Mouse (Mus musculus) kidney, postnatal 0 days (tissue): ENCODE results near the gene Slc8a1. TPM values are rescaled to one million over a fixed set of nuclear protein-coding genes. Genes with fewer than 3 reads are reported as not detected.

ENCODE experiments used
- ATAC-seq: fragments of 200-750 bp; cut with Nextera tagmentation; replicated peaks from 2 replicates; pipeline ENCODE4 v1.8.0; 2017; ENCODE audit warnings: low read depth, moderate number of reproducible peaks, moderate TSS enrichment, moderate library complexity; ENCODE audit not compliant: low FRiP score
- DNase-seq: peaks from one replicate; pipeline ENCODE4 v3.0.0-alpha.2; 2016; ENCODE audit warnings: low spot score
- H3K27ac ChIP-seq: fragments of 300-500 bp; sonication (generic); 2 replicates; pipeline ENCODE4 v1.5.1; 2014; ENCODE audit warnings: mild to moderate bottlenecking
- H3K27me3 ChIP-seq: fragments of 300-500 bp; sonication (generic); 2 replicates; pipeline ENCODE4 v1.6.1; 2014; ENCODE audit warnings: low read length, mixed read lengths; ENCODE audit not compliant: insufficient read depth
- H3K36me3 ChIP-seq: fragments of 300-500 bp; sonication (generic); 2 replicates; pipeline ENCODE4 v1.6.1; 2014; ENCODE audit warnings: low read length, mixed read lengths; ENCODE audit not compliant: insufficient read depth
- H3K4me1 ChIP-seq: fragments of 300-500 bp; sonication (generic); replicated peaks from 2 replicates; pipeline ENCODE4 v1.6.1; 2014; ENCODE audit warnings: antibody characterized with exemption, low read length, mixed read lengths; ENCODE audit not compliant: insufficient read depth
- H3K4me2 ChIP-seq: fragments of 300-500 bp; sonication (generic); 2 replicates; pipeline ENCODE4 v1.6.1; 2014; ENCODE audit warnings: mild to moderate bottlenecking, low read length, moderate library complexity, mixed read lengths
- H3K4me3 ChIP-seq: fragments of 300-500 bp; sonication (generic); replicated peaks from 2 replicates; pipeline ENCODE4 v1.5.1; 2014; ENCODE audit warnings: low read depth, low read length
- H3K9ac ChIP-seq: fragments of 300-500 bp; sonication (generic); 2 replicates; pipeline ENCODE4 v1.6.1; 2014; ENCODE audit warnings: low read depth, low read length
- H3K9me3 ChIP-seq: fragments of 300-500 bp; sonication (generic); replicated peaks from 2 replicates; pipeline ENCODE4 v1.6.1; 2016; ENCODE audit warnings: low read length, inconsistent platforms, mixed read lengths
- CTCF ChIP-seq: IDR thresholded peaks from 2 replicates; pipeline ENCODE4 v1.5.1; 2016; ENCODE audit warnings: antibody characterized with exemption, low read depth, mild to moderate bottlenecking, moderate library complexity
- WGBS: fragments of 180-500 bp; shearing (Covaris S2); extraction: QIAGEN DNeasy Blood & Tissue Kit; methylation state at CpG from one replicate; pipeline ENCODE4 v1.1.7; 2014; 5-methylcytosine and 5-hydroxymethylcytosine counted together
- polyA plus RNA-seq: library from polyadenylated mRNA; unstranded; fragments of >200 nt; fragmentation: Nextera tagmentation; extraction: Ambion mirVana; gene quantifications from 2 replicates; pipeline ENCODE4 v1.2.1, GENCODE M21; 2015

Gene Slc8a1
- polyA plus RNA-seq, 1 experiment from 2014 or later: 12.9 TPM

GRCm38 (mm10) chr17:81433148-81433547, 305.0 kb downstream of the Slc8a1 start:
- Histone ChIP-seq H3K27me3 (no peaks in the 10 kb centered on the region), H3K9me3 (no peaks in the 10 kb centered on the region), H3K9ac (no peak overlapping the region), H3K36me3 (no peaks in the 10 kb centered on the region), H3K27ac (no peak overlapping the region), H3K4me2 (no peak overlapping the region), H3K4me3 (no peak overlapping the region), H3K4me1 (no peaks in the 10 kb centered on the region)
- no peak for TF ChIP-seq CTCF
- 45% methylated on average over 5 of the region's 5 CpGs for WGBS
- ATAC-seq: no peak
- peak; percentile 75 for DNase-seq

GRCm38 (mm10) chr17:81432733-81433132, 305.4 kb downstream of the Slc8a1 start:
- Histone ChIP-seq H3K9me3 (no peaks in the 10 kb centered on the region), H3K4me3 (no peak overlapping the region), H3K9ac (no peak overlapping the region), H3K27me3 (no peaks in the 10 kb centered on the region), H3K4me1 (no peaks in the 10 kb centered on the region), H3K27ac (no peak overlapping the region), H3K36me3 (no peaks in the 10 kb centered on the region), H3K4me2 (no peak overlapping the region)
- 80% methylated on average over 2 of the region's 2 CpGs for WGBS
- TF ChIP-seq CTCF: no peak
- ATAC-seq: no peak
- no peak for DNase-seq

- WGBS: 85% methylated on average over 7 of the region's 7 CpGs
- ATAC-seq: no peak
- no peak for TF ChIP-seq CTCF
Measured at GRCm38 (mm10) chr17:81427245-81427644, 310.9 kb downstream of the Slc8a1 start.

GRCm38 (mm10) chr17:81424256-81424912, 313.8 kb downstream of the Slc8a1 start:
- H3K9ac ChIP-seq: no peak overlapping the region
- no peaks in the 10 kb centered on the region for H3K4me1 ChIP-seq
- ATAC-seq: no peak
- no peak for TF ChIP-seq CTCF
- peak; percentile 52 for DNase-seq
- H3K4me2 ChIP-seq: no peak overlapping the region
- no peaks in the 10 kb centered on the region for H3K27me3 ChIP-seq
- no peak overlapping the region for H3K27ac ChIP-seq
- no peaks in the 10 kb centered on the region for H3K36me3 ChIP-seq
- WGBS: 25% methylated on average over 10 of the region's 10 CpGs
- H3K9me3 ChIP-seq: no peaks in the 10 kb centered on the region
- H3K4me3 ChIP-seq: no peak overlapping the region

More at GRCm38 (mm10) chr17:81427245-81427644, 310.9 kb downstream of the Slc8a1 start:
- no peaks in the 10 kb centered on the region for H3K27me3 ChIP-seq
- no peaks in the 10 kb centered on the region for H3K9me3 ChIP-seq
- H3K4me2 ChIP-seq: no peak overlapping the region
- no peak overlapping the region for H3K27ac ChIP-seq
- no peak overlapping the region for H3K4me3 ChIP-seq
- DNase-seq: no peak
- H3K9ac ChIP-seq: no peak overlapping the region
- H3K36me3 ChIP-seq: no peaks in the 10 kb centered on the region
- no peaks in the 10 kb centered on the region for H3K4me1 ChIP-seq

- no peak overlapping the region for H3K27ac ChIP-seq
- ATAC-seq: no peak
Measured at GRCm38 (mm10) chr17:81419802-81420459, 318.2 kb downstream of the Slc8a1 start.

GRCm38 (mm10) chr17:81416361-81417114, 321.6 kb downstream of the Slc8a1 start:
- ATAC-seq: no peak
- Histone ChIP-seq H3K27ac (no peak overlapping the region), H3K4me2 (no peak overlapping the region), H3K4me1 (no peaks in the 10 kb centered on the region), H3K36me3 (peaks cover 4% of the 10 kb centered on the region; the same call in 1 of the 2 replicates), H3K4me3 (no peak overlapping the region), H3K9me3 (no peaks in the 10 kb centered on the region), H3K9ac (no peak overlapping the region), H3K27me3 (no peaks in the 10 kb centered on the region)
- 89% methylated on average over 6 of the region's 6 CpGs for WGBS
- no peak for DNase-seq
- no peak for TF ChIP-seq CTCF

More at GRCm38 (mm10) chr17:81419802-81420459, 318.2 kb downstream of the Slc8a1 start:
- Histone ChIP-seq H3K9ac (no peak overlapping the region), H3K4me3 (no peak overlapping the region), H3K9me3 (no peaks in the 10 kb centered on the region), H3K4me1 (no peaks in the 10 kb centered on the region), H3K27me3 (no peaks in the 10 kb centered on the region), H3K4me2 (no peak overlapping the region), H3K36me3 (0 out of 2 replicates have a peak, but pooled peaks cover 4% of the 10 kb centered on the region)
- WGBS: 86% methylated on average over 10 of the region's 10 CpGs
- DNase-seq: no peak
- TF ChIP-seq CTCF: no peak
